Mouse (Mus musculus) myocyte (in vitro differentiated cells): ENCODE results near the gene 5330417H12Rik. TPM values are rescaled to one million over a fixed set of nuclear protein-coding genes. Genes with fewer than 3 reads are reported as not detected.

ENCODE experiments used
- H3K27me3 ChIP-seq: one replicate; pipeline ENCODE4 v1.6.1; 2011; ENCODE audit not compliant: control insufficient read depth, insufficient read depth, insufficient read length
- H3K36me3 ChIP-seq: one replicate; pipeline ENCODE4 v1.6.1; 2011; ENCODE audit not compliant: control insufficient read depth, insufficient read depth
- H3K4me2 ChIP-seq: one replicate; pipeline ENCODE4 v1.6.1; 2011; ENCODE audit warnings: low read depth, control low read depth
- H3K4me3 ChIP-seq: one replicate; pipeline ENCODE4 v1.5.1; 2011; ENCODE audit warnings: mild to moderate bottlenecking, control low read depth, moderate library complexity
- H3K79me2 ChIP-seq: one replicate; pipeline ENCODE4 v1.6.1; 2011; ENCODE audit not compliant: control insufficient read depth, insufficient read depth
- H3ac ChIP-seq: one replicate; pipeline ENCODE4 v1.6.1; 2011; ENCODE audit not compliant: control insufficient read depth, insufficient read length
- CEBPB ChIP-seq: IDR thresholded peaks from 2 replicates; pipeline ENCODE4 v1.6.1; 2011; ENCODE audit warnings: mild to moderate bottlenecking, moderate library complexity; ENCODE audit not compliant: poor library complexity, insufficient read depth, severe bottlenecking
- E2F4 ChIP-seq: IDR thresholded peaks from one replicate; pipeline ENCODE4 v1.6.1; 2011; ENCODE audit warnings: mild to moderate bottlenecking, control low read depth, moderate library complexity; ENCODE audit not compliant: insufficient read depth
- MAX ChIP-seq: IDR thresholded peaks from one replicate; pipeline ENCODE4 v1.6.1; 2011; ENCODE audit warnings: low read depth, mild to moderate bottlenecking, control low read depth
- MYOD1 ChIP-seq, 3 experiments: IDR thresholded peaks; one replicate each; pipeline ENCODE4 v1.6.1; 2011; ENCODE audit warnings: control low read depth in 2 of 3, low read depth in 2 of 3, mild to moderate bottlenecking in 2 of 3, moderate library complexity in 1 of 3; ENCODE audit not compliant: insufficient read length in 2 of 3, control insufficient read depth in 1 of 3
- MYOG ChIP-seq, 3 experiments: IDR thresholded peaks; one replicate each; pipeline ENCODE4 v1.6.1; 2011; ENCODE audit warnings: control low read depth in 2 of 3, low read depth in 2 of 3, mild to moderate bottlenecking in 2 of 3; ENCODE audit not compliant: insufficient read length in 2 of 3, control insufficient read depth in 1 of 3, insufficient read depth in 1 of 3
- POLR2A ChIP-seq: IDR thresholded peaks from one replicate; pipeline ENCODE4 v1.6.1; 2011; ENCODE audit warnings: low read depth, mild to moderate bottlenecking, control low read depth, moderate library complexity; ENCODE audit not compliant: insufficient read length
- POLR2AphosphoS2 ChIP-seq: IDR thresholded peaks from one replicate; pipeline ENCODE4 v1.6.1; 2011; ENCODE audit warnings: low read depth, control low read depth; ENCODE audit not compliant: insufficient read length
- REST ChIP-seq: IDR thresholded peaks from one replicate; pipeline ENCODE4 v1.6.1; 2011; ENCODE audit warnings: mild to moderate bottlenecking, control low read depth, moderate library complexity; ENCODE audit not compliant: insufficient read depth, insufficient read length
- SRF ChIP-seq: IDR thresholded peaks from one replicate; pipeline ENCODE4 v1.6.1; 2011; ENCODE audit warnings: low read depth; ENCODE audit not compliant: control insufficient read depth, insufficient read length
- TCF12 ChIP-seq: IDR thresholded peaks from one replicate; pipeline ENCODE4 v1.6.1; 2011; ENCODE audit warnings: mild to moderate bottlenecking, control low read depth; ENCODE audit not compliant: poor library complexity, insufficient read depth, severe bottlenecking
- TCF3 ChIP-seq: IDR thresholded peaks from one replicate; pipeline ENCODE4 v1.6.1; 2011; ENCODE audit warnings: low read depth, control low read depth; ENCODE audit not compliant: insufficient read length
- USF1 ChIP-seq: IDR thresholded peaks from one replicate; pipeline ENCODE4 v1.6.1; 2011; ENCODE audit warnings: low read depth, mild to moderate bottlenecking, control low read depth, moderate library complexity
- polyA plus RNA-seq: library from polyadenylated mRNA; unstranded; fragments of >200 nt; fragmentation: generic; extraction: Trizol; gene quantifications from one replicate; pipeline ENCODE4 v1.2.1, GENCODE M21; 2012; ENCODE audit warnings: missing spikeins

Gene 5330417H12Rik
- polyA plus RNA-seq, 1 experiment = not detected

- Histone ChIP-seq H3K36me3 (no peaks in the 10 kb centered on the region), H3K27me3 (no peaks in the 10 kb centered on the region), H3K4me3 (no peak overlapping the region), H3K79me2 (no peaks in the 10 kb centered on the region), H3ac (no peak overlapping the region), H3K4me2 (no peak overlapping the region)
- TF ChIP-seq POLR2AphosphoS2 (no peak), E2F4 (no peak)
Measured at GRCm38 (mm10) chr7:107593904-107594303, 31.1 kb downstream of the 5330417H12Rik start.

DNA sequence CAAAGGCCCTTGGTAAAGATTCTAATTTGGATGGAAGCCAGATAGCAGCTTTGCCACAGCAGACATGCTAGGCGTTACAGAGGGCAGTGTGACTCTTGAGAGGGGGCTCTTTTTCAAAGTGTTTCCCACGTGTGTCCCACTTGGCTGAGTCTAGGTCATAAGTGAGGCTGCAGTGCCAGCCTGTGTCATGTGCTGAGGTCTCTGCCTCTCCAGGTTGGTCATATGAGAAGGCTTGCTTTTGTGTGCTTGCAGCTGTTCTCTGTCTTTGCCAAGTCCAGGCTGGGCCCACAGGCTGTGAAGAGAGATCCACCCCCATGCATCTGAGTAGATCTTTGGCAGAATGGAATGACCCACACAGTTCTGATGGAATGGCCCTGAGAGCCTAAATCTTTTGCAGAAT is 32.3 kb downstream of the 5330417H12Rik start:
- Histone ChIP-seq H3K4me3 (no peak overlapping the region), H3K4me2 (no peak overlapping the region), H3K79me2 (no peaks in the 10 kb centered on the region), H3K27me3 (no peaks in the 10 kb centered on the region), H3ac (no peak overlapping the region), H3K36me3 (no peaks in the 10 kb centered on the region)
- no peak for TF ChIP-seq USF1
- TF ChIP-seq SRF = no peak
- no peak for TF ChIP-seq MAX

- H3K4me3 ChIP-seq = no peak overlapping the region
- H3K79me2 ChIP-seq = no peaks in the 10 kb centered on the region
- no peak overlapping the region for H3K4me2 ChIP-seq
- TF ChIP-seq MYOD1 (IDR thresholded peaks at IDR 0.05; ENCODE audit: control insufficient read depth in 1 of 3, insufficient read length in 2 of 3, low read depth in 2 of 3) (no peak), TCF12 (no peak), POLR2A (no peak), SRF (no peak), MAX (no peak), MYOG (IDR thresholded peaks at IDR 0.05; ENCODE audit: control insufficient read depth in 1 of 3, insufficient read depth in 1 of 3, insufficient read length in 2 of 3, low read depth in 2 of 3) (no peak), USF1 (no peak), TCF3 (no peak), REST (no peak), E2F4 (no peak), POLR2AphosphoS2 (no peak), CEBPB (no peak)
- no peaks in the 10 kb centered on the region for H3K27me3 ChIP-seq
- no peak overlapping the region for H3ac ChIP-seq
- no peaks in the 10 kb centered on the region for H3K36me3 ChIP-seq
Measured at GRCm38 (mm10) chr7:107574276-107574675, 50.7 kb downstream of the 5330417H12Rik start.

Other genes with a start within 250 kb of the 5330417H12Rik start
- gene Olfml1, start 57.7 kb downstream of the 5330417H12Rik start, polyA plus RNA-seq = not detected
- 0.60 TPM for gene Ppfibp2, start 30.0 kb downstream of the 5330417H12Rik start, polyA plus RNA-seq
- 0.11 TPM for gene Cyb5r2, start 132.9 kb upstream of the 5330417H12Rik start, polyA plus RNA-seq
- gene Ovch2, start 176.0 kb upstream of the 5330417H12Rik start, polyA plus RNA-seq = not detected
- gene Olfr467, start 187.1 kb upstream of the 5330417H12Rik start, polyA plus RNA-seq = not detected
- not detected for gene Olfr469, start 200.4 kb upstream of the 5330417H12Rik start, polyA plus RNA-seq
- not detected for gene Olfr470, start 222.3 kb upstream of the 5330417H12Rik start, polyA plus RNA-seq